Mouse (Mus musculus): ENCODE data around the gene Elfn2.

The Elfn2 gene

GRCm38 (mm10) chr15:78718290-78719250 is at the start of gene Elfn2:
Elfn2 (minus strand) TSS chr15:78718771.
- no peak for DNase-seq

DNA sequence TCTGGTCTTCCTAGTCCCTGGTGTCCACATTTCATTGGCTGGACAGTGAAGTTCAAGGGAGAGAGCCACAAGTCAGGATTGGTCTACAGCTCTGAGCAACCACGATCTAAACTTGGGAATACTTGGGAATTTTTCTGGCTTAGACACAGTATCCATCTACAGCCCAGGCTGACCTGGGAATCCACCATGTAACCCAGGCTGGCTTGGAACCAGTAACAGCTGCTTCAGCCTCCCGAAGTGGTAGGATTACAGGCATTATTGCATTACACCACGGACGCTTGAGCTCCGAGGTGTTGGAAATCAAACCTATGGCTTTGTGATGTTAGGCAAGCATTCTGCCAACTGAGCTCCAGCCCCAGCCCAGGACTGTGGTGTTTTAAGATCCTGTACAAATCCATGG is 45.1 kb upstream of the Elfn2 start:
- DNase-seq = no peak

- no peak for DNase-seq
Observed at GRCm38 (mm10) chr15:78763210-78763609, 44.6 kb upstream of the Elfn2 start.

GRCm38 (mm10) chr15:78761112-78761511 is 42.5 kb upstream of the Elfn2 start:
- DNase-seq = no peak

GRCm38 (mm10) chr15:78758132-78758531 is 39.6 kb upstream of the Elfn2 start:
- no peak for DNase-seq

- DNase-seq = no peak
Observed at GRCm38 (mm10) chr15:78755966-78756725, 37.6 kb upstream of the Elfn2 start.

GRCm38 (mm10) chr15:78755226-78755625 is 36.7 kb upstream of the Elfn2 start:
- no peak for DNase-seq

- no peak for DNase-seq
Observed at GRCm38 (mm10) chr15:78754144-78754543, 35.6 kb upstream of the Elfn2 start.

- DNase-seq = no peak
Observed at GRCm38 (mm10) chr15:78752991-78753390, 34.4 kb upstream of the Elfn2 start.

DNA sequence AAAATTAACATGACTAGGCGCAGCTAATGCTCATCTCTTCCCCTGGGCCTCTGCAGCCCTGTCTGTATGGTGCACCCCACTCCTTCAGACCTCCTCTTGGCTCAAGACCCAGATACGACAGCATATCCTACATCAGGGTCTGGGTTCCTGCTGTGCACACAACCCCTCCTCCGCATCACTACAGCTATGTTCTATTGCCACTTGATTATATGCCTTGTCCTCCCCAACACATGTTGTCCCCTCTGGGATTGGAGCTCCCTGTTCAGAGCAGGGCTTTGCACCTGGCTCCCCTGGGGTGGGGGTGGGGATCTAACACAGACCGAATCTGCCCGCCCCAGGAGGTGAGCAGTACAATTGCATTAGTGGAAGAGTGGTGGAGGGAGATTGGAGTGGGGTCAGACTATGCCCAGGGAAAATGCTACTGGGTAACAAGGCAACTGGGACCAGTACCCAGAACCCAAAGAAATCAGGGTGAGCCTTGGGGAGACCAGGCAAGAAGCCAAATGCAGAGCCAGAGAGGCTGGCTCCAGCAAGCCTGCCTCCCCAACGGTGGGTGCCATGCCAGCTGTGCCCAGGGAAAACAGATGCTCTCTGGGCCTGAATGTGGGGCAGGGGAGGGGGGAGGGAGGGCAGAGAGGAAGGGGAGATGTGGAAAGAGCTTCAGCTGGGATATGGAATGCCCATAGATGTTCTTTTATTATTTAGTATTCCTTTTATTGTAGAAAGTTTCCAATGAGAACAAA is 32.2 kb upstream of the Elfn2 start:
- DNase-seq = no peak

- DNase-seq = no peak
Observed at GRCm38 (mm10) chr15:78749855-78750254, 31.3 kb upstream of the Elfn2 start.

DNA sequence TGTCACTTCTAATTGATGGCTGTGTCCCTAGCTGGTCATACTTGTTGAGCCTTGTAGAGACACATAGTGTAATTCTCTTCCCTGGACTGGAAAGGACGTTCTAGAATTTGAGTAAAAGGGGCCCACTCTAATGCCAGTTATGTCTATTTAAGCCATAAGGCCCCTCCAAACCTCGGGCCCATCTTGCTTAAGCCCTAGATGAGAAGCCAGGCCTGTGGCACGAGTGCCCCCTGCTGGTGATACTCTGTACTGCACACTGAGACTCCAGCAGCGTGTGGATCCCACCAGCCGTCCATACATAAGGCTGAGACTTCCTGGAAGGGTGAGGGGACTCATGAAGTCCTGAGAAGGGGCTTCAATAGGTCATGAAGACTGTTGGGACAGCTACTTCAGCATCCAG is 25.6 kb upstream of the Elfn2 start:
- DNase-seq = peak; percentile 85

- DNase-seq = no peak
Observed at GRCm38 (mm10) chr15:78742831-78743230, 24.3 kb upstream of the Elfn2 start.

GRCm38 (mm10) chr15:78740662-78741061 is 22.1 kb upstream of the Elfn2 start:
- no peak for DNase-seq

GRCm38 (mm10) chr15:78737146-78737545 is 18.6 kb upstream of the Elfn2 start:
- no peak for DNase-seq

- DNase-seq = no peak
Observed at GRCm38 (mm10) chr15:78736681-78737100, 18.1 kb upstream of the Elfn2 start.

DNA sequence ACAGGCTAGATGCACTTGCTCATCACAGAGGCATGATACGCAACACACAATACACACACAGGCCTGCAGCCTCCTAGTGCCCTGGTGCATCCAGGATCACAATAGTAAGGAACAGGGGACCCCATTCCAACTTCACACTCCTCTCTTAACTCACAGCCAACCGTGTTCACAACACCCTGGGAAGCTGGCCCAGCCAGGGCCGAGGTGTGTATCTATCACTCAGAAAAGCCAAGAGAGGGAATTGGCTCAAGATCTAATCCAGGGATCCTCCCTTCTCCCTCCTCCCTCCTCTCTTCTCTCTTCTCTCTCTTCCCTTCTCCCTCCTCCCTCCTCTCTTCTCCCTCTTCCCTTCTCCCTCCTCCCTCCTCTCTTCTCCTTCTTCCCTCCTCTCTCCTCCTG is 17.6 kb upstream of the Elfn2 start:
- no peak for DNase-seq

GRCm38 (mm10) chr15:78735431-78736180 is 17.0 kb upstream of the Elfn2 start:
- no peak for DNase-seq

DNA sequence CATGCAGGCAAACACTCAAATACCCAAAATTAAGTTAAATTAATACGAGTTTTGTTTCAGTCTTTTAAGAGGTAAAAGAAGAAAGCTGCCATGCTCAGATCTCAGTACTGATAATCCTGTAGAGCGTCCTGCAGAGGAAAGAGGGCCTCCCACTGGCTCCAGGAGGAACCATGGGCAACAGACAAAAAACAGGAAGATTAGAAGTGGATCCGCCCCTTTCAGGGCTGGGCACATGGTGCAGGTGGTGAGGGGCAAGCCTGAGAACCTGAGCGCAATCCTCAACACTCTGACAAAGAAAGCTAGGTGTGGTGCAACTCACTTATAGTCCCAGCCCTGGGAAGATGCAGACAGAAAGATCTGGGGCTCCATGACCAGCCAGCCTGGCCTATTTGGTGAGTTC is 13.3 kb upstream of the Elfn2 start:
- DNase-seq = no peak

DNA sequence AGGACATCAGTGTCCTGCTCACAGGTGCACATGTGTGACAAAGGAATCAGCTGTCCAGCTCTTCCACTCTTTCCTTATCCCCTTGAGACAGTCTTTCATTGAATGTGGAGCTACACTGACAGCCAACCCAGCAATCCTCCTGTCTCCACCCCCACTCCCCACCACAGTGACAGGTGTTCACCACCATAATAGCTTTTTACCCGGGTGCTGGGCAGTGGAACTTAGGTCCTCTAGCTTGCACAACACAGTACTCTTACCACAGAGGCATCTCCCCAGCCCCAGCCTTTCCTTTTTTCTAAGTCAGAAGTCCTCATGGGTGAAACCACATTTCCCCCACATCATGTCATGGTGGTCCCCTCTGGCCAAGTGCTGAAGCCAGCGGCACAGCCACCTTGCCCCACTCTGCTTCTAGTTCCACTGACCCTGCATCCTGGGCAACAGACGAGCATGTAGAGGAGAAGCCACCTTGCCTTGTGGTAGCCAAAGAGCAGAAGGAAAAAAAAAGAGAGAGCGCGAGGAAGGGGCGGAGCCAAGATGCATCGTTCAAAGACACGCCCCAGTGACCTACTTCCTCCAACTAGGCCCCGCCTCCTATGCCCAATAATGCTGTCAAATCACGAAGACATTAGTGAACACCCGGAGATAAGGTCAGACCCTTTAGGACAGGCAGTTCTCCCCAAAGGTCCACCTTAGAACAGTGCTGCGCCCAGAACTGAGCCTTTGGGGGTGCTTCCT is 11.9 kb upstream of the Elfn2 start:
- no peak for DNase-seq

DNA sequence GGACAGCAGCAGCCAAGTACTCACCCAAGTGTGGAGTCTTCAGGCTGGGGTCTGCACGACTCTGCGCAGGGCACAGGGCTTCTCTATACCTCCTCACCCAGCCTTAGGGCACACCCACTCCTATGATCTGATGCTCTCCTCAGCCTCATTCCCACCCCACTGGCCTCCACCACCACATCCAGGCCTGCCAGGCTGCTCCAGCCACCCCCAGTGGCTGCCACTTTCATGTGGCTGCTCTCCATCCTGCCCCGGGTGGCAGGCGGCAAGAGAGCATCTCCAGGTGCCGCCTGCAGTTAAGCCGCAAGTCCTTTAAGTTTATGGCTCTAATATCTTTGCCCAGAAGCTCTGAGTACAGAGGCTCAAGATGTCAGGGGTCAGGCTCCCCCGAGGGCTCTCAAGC is 8.1 kb upstream of the Elfn2 start:
- DNase-seq = peak; percentile 59

GRCm38 (mm10) chr15:78720532-78720931 is 2.0 kb upstream of the Elfn2 start:
- no peak for DNase-seq
